Mouse (Mus musculus) kidney, adult 2 months (tissue): ENCODE results near the gene Dnmt1. TPM values are rescaled to one million over a fixed set of nuclear protein-coding genes. Genes with fewer than 3 reads are reported as not detected.

ENCODE experiments used
- DNase-seq: peaks from one replicate; pipeline ENCODE4 v3.0.0; 2021
- H3K27ac ChIP-seq: fragments of 200-500 bp; 2 replicates; pipeline ENCODE4 v1.5.1; 2012; ENCODE audit warnings: low read depth, low read length, control low read depth, inconsistent platforms; ENCODE audit not compliant: insufficient read depth
- H3K27me3 ChIP-seq: fragments of 200-500 bp; replicated peaks from 2 replicates; pipeline ENCODE4 v1.6.1; 2012; ENCODE audit warnings: mild to moderate bottlenecking, moderate library complexity, low read length, inconsistent platforms; ENCODE audit not compliant: control insufficient read depth, insufficient read depth
- H3K36me3 ChIP-seq: fragments of 200-500 bp; 2 replicates; pipeline ENCODE4 v1.6.1; 2012; ENCODE audit warnings: mild to moderate bottlenecking, moderate library complexity, low read length, inconsistent platforms; ENCODE audit not compliant: control insufficient read depth, insufficient read depth
- H3K4me1 ChIP-seq: fragments of 200-500 bp; 2 replicates; pipeline ENCODE4 v1.6.1; 2011; ENCODE audit warnings: low read length; ENCODE audit not compliant: control insufficient read depth, insufficient read depth
- H3K4me3 ChIP-seq: fragments of 200-500 bp; 2 replicates; pipeline ENCODE4 v1.5.1; 2011; ENCODE audit warnings: mild to moderate bottlenecking, low read depth, low read length, control low read depth; ENCODE audit not compliant: insufficient read depth
- CTCF ChIP-seq: fragments of 200-500 bp; conservative IDR thresholded peaks from 2 replicates; pipeline ENCODE4 v1.5.1; 2011; ENCODE audit warnings: low read depth, mild to moderate bottlenecking, control low read depth, low read length, moderate library complexity, mixed read lengths; ENCODE audit not compliant: insufficient read depth, insufficient read length
- POLR2A ChIP-seq: fragments of 200-500 bp; IDR thresholded peaks from one replicate; pipeline ENCODE4 v1.6.1; 2011; ENCODE audit warnings: low read depth, low read length, control low read depth
- WGBS: fragments of 180-500 bp; shearing (Covaris S2); methylation state at CpG from one replicate; pipeline ENCODE4 v1.1.7; 2018; 5-methylcytosine and 5-hydroxymethylcytosine counted together
- polyA plus RNA-seq: library from polyadenylated mRNA; depleted of rRNA; stranded (reverse); fragments of >200 nt; gene quantifications from 2 replicates; pipeline ENCODE4 v1.2.3, GENCODE M21; 2012

Dnmt1 gene
- polyA plus RNA-seq, 1 experiment: 12.5 TPM

DNA sequence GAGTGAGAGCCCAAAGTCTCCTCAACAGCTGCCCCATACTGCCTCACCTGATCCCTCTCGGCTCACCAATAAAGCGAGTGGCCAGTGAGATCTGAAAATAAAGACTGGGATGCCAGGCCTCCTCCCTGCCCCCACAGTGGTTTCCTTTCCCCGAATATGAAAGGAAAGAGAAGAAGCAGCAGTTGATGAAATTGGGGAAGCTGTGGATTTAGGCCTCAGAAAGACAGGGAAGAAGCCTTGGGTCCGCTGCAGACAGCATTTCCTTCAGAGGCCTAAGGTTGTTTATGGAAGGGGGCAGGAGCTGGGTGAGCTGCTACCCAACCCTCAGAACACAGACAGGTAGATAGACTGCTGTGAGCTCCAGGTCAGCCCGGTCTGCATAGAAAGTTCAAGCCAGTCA, 7.1 kb upstream of the Dnmt1 start:
- TF ChIP-seq POLR2A (no peak), CTCF (no peak)
- no peaks in the 10 kb centered on the region for H3K4me1 ChIP-seq
- no peak for DNase-seq
- 81% methylated on average over 5 of the region's 5 CpGs for WGBS
- no peaks in the 10 kb centered on the region for H3K27me3 ChIP-seq
- H3K36me3 ChIP-seq: no peaks in the 10 kb centered on the region
- no peak overlapping the region for H3K27ac ChIP-seq
- no peak overlapping the region for H3K4me3 ChIP-seq

DNA sequence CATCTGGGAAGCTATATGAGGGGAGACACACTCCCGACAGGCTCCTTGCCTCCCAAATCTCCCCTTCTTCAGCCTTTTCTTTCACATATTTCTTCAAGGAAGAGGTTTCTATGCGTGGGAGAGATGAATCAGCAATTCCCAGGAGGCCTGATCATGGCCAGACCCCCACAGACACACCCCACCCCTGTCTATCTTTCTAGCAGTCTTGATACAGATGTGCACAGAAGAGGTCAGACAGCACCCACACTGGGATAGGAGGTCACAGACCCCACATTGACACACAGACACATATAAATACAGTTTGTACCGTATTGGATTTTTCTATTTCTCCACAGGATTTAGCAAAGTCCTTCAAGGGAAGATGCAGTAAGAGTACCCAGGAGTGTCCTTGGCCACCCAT, 6.3 kb upstream of the Dnmt1 start:
- WGBS: 81% methylated on average over 3 of the region's 3 CpGs
- no peaks in the 10 kb centered on the region for H3K36me3 ChIP-seq

DNA sequence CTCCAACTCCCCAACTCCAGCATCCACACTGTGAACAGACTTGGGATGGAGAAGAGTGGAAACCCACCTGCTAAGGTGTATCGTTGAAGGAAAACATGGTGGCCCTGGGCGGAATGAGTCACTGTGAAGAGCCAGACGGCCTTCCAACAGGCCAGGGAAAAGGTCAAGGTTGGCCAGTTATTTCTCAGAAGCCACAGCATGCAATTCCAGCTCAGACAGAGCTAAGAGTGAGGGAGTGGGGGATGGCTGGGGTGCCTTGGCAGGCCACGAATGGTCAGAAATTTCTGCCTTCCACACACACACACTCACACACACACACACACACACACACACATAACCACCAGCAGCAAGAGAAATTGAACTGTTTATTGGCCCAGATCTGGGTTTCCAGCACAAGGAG, 5.9 kb upstream of the Dnmt1 start:
- Histone ChIP-seq H3K27me3 (no peaks in the 10 kb centered on the region), H3K4me3 (no peak overlapping the region), H3K36me3 (no peaks in the 10 kb centered on the region), H3K4me1 (no peaks in the 10 kb centered on the region), H3K27ac (no peak overlapping the region)
- 88% methylated on average over 4 of the region's 4 CpGs for WGBS
- TF ChIP-seq CTCF: no peak
- no peak for TF ChIP-seq POLR2A
- DNase-seq: no peak

More for the DNA sequence above, 6.3 kb upstream of the Dnmt1 start:
- no peak for TF ChIP-seq POLR2A
- no peak for TF ChIP-seq CTCF
- Histone ChIP-seq H3K4me3 (no peak overlapping the region), H3K27me3 (no peaks in the 10 kb centered on the region), H3K27ac (no peak overlapping the region), H3K4me1 (no peaks in the 10 kb centered on the region)
- DNase-seq: no peak

DNA sequence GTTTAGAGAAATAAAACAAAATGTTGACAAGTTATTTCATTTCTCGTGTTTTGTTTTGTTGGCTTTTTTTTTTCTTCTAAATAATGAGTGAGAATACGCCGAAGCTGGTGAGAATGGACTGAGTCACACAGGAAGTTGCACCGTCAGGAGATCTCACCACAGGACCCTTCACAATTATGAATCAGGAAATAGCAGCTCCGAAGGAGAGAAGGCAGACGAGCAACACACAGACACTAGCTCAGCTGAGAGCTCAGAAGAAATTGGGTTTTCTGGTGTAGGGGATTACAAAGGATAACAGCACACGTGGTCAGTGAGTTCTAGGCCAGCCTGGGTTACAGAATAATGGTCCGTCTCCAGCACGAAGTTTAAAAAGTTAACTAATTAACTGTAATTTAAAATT, 1.9 kb upstream of the Dnmt1 start:
- Histone ChIP-seq H3K4me1 (no peaks in the 10 kb centered on the region), H3K4me3 (no peak overlapping the region), H3K27ac (no peak overlapping the region), H3K27me3 (no peaks in the 10 kb centered on the region), H3K36me3 (no peaks in the 10 kb centered on the region)
- no peak for DNase-seq
- 51% methylated on average over 9 of the region's 9 CpGs for WGBS
- no peak for TF ChIP-seq CTCF
- no peak for TF ChIP-seq POLR2A

DNA sequence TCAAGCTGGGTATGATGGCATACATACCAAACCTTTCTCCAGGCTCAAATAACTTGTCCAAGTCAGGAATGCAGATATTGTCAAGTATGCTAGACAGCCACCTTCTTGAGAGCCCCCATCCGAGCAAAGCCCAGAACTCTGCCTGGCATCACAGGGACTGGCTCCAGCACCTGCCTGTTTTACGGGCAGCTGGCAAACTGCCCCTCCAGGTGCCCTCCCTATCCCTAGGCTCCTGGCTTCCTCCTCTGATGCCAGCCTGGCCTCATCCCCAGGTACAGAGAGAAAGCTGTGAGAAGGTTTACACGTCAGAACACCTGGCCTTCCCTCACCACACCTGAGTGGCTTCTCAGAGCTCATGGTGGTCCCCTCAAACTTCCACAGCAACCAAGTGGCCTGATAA, 2.7 kb downstream of the Dnmt1 start:
- 80% methylated on average over 3 of the region's 3 CpGs for WGBS

DNA sequence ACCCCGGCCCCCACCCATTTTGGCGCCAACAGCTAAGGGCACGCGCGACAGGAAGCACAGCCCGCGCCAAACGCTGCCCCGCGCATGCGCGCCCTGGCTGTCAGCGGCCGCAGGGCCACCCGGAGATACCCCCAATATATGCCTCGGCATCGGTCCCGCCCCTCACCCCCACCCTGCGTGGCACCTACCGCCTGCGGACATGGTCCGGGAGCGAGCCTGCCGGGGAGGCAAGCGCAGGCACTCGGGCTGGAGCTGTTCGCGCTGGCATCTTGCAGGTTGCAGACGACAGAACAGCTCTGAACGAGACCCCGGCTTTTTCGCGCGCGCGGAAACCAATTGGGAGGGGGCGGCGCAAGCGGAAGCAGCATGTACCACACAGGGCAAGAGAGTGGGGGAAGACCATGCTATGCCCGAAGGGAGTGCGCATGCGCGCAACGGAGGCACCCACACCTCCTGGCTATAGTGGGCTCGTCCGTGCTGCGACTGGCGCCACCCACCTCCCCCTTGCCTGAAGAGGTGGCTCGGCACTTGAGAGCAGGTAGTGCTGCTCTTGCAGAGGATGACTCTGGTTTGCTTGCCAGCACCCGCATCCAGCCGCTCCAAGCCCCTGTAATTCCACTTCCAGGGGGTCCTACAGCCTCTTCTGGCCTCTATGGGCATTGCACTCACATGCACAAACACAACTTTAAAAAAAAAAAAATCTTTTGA, 7.0 kb downstream of the Dnmt1 start:
- Histone ChIP-seq H3K4me3 (peak overlapping the region; percentile 87), H3K27me3 (no peaks in the 10 kb centered on the region), H3K27ac (peak overlapping the region; percentile 14; the same call in 1 of the 2 replicates), H3K4me1 (no peaks in the 10 kb centered on the region), H3K36me3 (no peaks in the 10 kb centered on the region)
- TF ChIP-seq POLR2A (no peak), CTCF (0 out of 2 replicates have a peak, but pooled peaks have one; percentile 17)
- WGBS: under 1% methylated on average over 51 of the region's 51 CpGs
- peak; percentile 98 for DNase-seq

More for the DNA sequence above, 2.7 kb downstream of the Dnmt1 start:
- Histone ChIP-seq H3K27ac (no peak overlapping the region), H3K4me1 (no peaks in the 10 kb centered on the region), H3K36me3 (no peaks in the 10 kb centered on the region), H3K4me3 (no peak overlapping the region), H3K27me3 (no peaks in the 10 kb centered on the region)
- TF ChIP-seq CTCF: no peak
- TF ChIP-seq POLR2A: no peak
- DNase-seq: no peak

DNA sequence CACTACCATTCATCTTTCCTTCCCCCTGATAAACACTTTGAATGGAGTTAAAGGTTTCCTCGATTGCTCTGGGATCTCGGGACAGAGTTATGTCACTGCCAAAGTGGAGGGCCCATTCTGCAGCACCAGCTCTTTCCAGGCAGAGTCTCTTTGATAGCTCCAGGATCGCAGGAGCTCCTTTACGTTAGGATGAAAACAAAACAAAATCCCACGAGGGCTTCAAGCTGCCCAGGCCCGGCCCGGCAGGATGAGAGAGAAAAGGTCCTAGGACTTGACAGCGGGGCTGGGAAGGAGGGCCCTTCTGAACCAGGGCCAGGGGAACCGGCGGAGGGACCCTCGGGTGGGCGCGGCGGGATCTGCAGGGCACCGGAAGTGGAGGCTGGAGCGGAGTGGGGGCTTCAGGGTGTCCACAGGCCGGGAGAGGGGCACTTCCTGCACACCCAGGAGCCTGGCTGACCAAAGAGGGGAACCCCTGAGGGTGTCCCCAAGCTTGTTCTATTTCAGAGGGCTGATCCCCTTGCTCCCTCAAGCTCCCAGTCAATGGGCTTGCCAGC, 7.6 kb downstream of the Dnmt1 start:
- no peaks in the 10 kb centered on the region for H3K27me3 ChIP-seq
- H3K27ac ChIP-seq: peak overlapping the region; percentile 14; the same call in 1 of the 2 replicates
- 0% methylated on average over 17 of the region's 17 CpGs for WGBS
- no peaks in the 10 kb centered on the region for H3K36me3 ChIP-seq
- no peaks in the 10 kb centered on the region for H3K4me1 ChIP-seq
- H3K4me3 ChIP-seq: peak overlapping the region; percentile 87
- no peak for TF ChIP-seq CTCF
- no peak for TF ChIP-seq POLR2A
- DNase-seq: no peak

DNA sequence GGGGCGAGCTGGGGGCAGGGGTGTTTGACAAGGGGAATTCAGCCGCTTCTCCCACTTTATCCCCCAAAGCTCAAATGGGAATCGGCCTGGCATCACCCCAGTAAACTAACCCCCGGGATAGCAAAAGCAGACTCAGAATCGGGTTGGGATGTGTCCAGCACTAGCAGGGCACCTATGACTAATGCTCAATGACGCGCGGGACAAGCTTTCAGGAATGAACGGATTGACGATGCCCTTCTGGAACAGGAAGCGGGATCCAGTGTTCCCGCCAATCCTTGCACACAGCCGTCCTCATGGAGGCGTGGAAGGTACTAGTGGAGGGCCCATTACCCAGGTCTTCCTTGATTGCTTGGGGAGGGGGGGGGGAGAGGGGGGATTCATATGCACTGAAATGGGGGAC, 8.2 kb downstream of the Dnmt1 start:
- H3K27ac ChIP-seq: no peak overlapping the region
- WGBS: 11% methylated on average over 14 of the region's 14 CpGs
- no peaks in the 10 kb centered on the region for H3K36me3 ChIP-seq
- H3K27me3 ChIP-seq: no peaks in the 10 kb centered on the region
- H3K4me3 ChIP-seq: peak overlapping the region; percentile 87; the same call in 1 of the 2 replicates
- DNase-seq: peak; percentile 33
- H3K4me1 ChIP-seq: no peaks in the 10 kb centered on the region
- no peak for TF ChIP-seq POLR2A
- no peak for TF ChIP-seq CTCF
